Mouse (Mus musculus) right cerebral cortex, adult 2 months (tissue): ENCODE results near the gene Nlgn3.
"Not testable (repeated sequence)": the region's sequence is repeated elsewhere in the genome, so short reads cannot be mapped to it uniquely, and the experiment has no call there.

Source experiments
- DNase-seq, 2 experiments: peaks; one replicate each; pipeline ENCODE4 v3.0.0; 2021 to 2022; ENCODE audit warnings: low spot score in 2 of 2

Gene Nlgn3

GRCm38 (mm10) chrX:101300427-101301030 lies 1.6 kb downstream of the Nlgn3 start:
- no peak for DNase-seq

DNA sequence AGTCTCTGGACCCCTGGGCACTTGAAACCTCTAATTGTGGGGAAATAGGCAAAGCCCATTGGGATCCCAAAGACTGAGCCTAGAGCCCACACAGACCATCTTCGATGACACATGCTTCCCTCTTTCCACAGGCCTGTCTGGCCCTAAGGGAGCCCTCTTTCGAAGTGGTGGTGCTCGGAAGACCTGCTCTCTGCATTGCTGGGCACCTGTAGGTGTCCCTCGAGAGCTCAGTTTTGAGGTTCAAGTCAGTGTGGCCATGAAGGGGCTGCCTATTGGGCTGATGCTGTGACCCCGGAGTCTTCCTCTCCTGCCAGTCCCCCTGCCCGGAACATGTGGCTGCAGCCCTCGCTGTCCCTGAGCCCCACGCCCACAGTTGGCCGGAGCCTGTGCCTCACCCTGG lies 2.7 kb downstream of the Nlgn3 start:
- DNase-seq = no peak

DNA sequence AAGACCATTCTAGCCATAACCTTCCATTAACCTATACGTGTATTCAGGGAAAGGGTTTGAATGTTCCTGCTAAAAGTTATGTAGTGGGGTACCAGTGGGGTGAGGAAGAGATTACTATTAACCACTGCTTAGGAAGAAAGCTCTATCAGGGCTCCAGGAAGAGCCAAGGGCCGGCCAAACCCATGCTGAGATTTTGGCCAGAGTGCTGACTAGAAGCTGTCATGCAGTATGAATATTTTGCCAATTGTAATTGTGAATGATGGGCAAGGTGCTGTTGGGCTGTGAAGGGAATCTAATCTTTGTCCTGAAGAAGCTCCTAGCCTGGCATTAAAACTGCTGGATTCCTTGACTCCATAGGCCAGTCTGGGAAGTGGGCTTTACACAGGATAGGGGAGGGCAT lies 5.7 kb downstream of the Nlgn3 start:
- DNase-seq = no peak

DNA sequence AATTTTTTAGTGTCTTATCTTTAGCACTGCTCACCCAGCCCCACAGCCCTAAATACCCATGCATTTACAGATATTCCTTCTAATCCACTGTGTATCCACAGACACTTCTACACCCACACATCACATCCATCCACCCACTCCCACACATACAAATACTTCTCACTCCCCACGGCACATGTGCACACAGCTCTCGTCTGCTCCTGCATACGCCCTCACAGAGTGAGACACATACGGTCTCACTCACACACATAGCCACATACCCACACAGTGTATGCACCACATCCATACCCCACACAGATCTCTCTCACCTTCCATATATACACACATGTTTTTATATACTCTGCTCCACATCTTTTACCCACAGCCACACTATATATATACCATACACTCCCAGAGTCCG lies 10.3 kb downstream of the Nlgn3 start:
- DNase-seq = peak; percentile 48 to 55

DNA sequence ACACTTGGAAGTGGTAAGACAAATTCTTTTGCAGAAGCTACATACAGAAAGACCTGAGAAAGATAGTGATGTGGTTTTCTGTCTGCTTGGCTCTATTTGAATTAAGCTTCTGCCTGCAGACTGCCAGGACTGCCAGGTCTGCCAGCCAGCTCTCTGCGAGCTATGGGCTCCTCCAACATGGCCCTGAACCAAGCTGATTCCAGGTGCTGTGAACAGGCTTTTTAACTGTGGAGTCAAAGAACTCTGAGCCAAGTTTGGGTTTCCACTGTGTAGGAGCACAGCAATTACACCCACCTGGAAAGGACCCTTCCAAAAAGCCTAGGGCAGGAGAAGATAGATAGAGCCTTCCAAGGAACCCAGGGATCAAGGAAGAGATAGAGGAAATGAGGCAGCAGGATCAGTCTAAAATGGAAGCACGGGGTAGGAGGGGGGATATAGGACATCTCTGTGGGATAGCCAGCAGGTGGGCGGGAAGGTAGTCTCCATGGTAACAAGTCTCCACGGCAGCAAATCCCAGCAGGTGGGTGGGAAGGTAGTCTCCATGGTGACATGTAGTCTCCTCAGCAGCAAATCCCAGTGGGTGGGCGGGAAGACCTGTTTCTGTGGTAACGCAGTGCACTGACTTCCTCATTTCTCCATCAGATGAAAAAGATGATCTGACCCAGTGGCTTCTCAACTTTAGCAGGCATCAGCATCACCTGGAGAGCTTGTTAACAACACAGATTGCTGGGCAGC lies 14.8 kb downstream of the Nlgn3 start:
- DNase-seq = peak; percentile 81 to 86

GRCm38 (mm10) chrX:101319775-101320174 lies 20.8 kb downstream of the Nlgn3 start:
- no peak for DNase-seq

DNA sequence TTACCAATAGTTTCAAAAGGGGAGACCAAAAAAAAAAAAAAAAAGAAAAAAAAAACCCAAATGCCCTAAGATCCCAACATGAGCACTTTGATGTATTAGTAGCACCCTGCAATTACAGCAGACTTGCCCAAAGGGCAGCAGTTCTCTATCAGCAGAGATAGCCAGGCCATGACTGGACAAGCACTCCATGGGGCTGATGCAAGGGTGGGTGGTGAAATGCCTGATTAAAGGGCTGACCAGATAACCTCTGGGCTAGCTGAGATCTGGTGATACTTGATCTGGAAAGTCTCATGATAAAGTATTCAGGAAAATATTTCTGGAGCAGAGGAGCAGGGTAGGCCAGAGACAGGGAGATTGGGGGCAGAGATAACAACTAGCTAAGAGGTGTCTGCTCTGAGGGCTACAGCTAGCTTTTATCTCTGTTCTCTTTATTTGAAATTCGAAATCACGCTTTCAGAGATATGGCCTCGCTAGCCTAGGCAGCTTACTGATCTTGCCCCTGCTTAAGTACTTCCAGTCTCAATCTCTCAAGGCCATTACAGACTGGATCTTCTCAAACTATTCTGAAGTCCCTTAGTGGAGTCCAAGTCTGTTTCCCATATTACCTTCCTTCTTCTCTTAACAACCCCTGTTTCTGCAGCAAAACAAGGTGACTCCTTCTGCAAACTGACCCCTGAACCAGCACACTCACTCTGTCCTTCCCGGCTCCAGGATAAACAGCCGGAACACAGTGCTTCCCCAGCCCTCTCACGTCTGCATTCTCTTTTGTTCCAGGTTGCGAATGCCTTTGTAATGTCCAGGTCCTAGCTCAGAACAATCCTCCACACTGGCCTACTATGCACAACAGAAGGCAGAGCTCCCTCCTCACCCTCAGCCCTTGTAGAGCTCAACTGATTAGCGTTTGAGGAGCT lies 27.3 kb downstream of the Nlgn3 start:
- DNase-seq = no peak

GRCm38 (mm10) chrX:101329372-101330028 lies 30.5 kb downstream of the Nlgn3 start:
- DNase-seq = peak; percentile 69 to 70

DNA sequence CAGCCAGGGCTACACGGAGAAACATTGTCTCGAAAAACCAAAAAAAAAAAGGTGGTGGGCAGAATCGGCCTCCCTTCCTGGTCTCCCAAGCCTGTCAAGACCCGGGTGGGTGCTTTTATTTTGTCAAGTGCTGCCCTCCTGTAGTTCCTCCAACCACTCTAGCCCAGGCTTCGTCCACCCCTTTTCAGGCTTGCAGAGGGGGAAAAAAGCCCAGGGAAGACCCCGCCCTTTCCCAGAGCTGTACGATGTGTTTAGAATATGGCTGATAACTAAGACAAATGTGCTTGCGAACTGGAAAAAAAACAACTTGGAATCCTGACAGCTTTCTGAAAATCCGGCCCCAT lies 33.0 kb downstream of the Nlgn3 start:
- DNase-seq = no peak

DNA sequence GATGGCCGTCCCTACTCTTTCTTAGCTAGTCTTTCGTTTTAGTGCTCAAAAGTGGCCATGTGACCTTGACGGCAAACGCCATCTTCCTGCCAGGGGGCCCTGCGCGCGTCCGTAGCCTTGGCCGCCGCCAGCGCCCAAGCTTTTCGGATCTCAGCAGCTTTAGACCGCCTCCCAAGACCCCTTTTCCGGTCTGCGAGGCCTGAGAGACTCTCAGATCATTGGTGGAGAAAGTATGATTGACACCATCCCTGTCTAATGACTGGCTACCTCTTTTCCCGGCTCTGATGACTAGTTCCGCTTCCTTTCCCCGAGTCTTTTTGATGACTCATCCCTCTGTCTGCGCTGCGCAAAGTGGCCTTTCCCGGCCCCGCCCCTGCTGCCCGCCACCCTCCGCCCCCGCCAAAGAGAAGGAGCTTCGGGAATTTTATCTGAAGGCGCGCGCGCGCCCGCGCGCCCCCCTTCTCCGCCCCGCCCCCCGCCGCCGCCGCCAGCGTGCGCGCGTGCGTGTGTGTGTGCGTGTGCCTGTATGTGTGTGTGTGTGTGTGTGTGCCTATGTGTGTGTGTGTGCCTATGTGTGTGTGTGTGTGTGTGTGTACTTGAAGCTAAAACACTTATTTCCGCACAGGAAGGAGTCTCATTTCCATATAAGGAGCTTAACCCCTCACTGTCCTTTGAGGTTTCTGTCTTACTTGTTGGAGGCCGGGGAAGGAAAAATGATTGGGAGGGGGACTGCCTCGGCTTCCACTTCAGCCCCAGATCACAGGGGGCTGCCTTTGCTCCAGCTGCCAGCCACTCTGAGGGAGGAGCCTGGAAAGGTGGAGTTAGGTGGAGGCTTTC lies 33.6 kb downstream of the Nlgn3 start:
- DNase-seq = peak; percentile 79 to 84

GRCm38 (mm10) chrX:101334606-101335005 lies 35.6 kb downstream of the Nlgn3 start:
- DNase-seq = no peak

- DNase-seq = no peak
Measured at GRCm38 (mm10) chrX:101338666-101339065, 39.7 kb downstream of the Nlgn3 start.

DNA sequence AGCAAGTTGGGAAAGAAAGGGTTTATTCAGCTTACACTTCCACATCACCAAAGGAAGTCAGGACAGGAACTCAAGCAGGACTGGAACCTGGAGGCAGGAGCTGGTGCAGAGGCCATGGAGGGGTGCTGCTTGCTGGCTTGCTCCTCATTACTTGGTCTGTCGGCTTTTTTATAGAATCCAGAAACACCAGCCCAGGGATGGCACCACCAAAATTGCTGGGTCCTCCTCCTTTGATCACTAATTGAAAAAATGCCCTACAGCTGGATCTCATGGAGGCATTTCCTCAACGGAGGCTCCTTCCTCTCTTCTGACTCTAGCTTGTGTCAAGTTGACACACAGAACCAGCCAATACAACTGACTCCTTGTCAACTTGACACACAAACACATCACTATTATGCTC lies 43.9 kb downstream of the Nlgn3 start:
- DNase-seq = not testable (repeated sequence)

GRCm38 (mm10) chrX:101345456-101345855 lies 46.5 kb downstream of the Nlgn3 start:
- no peak for DNase-seq

GRCm38 (mm10) chrX:101346475-101346874 lies 47.5 kb downstream of the Nlgn3 start:
- DNase-seq = no peak

DNA sequence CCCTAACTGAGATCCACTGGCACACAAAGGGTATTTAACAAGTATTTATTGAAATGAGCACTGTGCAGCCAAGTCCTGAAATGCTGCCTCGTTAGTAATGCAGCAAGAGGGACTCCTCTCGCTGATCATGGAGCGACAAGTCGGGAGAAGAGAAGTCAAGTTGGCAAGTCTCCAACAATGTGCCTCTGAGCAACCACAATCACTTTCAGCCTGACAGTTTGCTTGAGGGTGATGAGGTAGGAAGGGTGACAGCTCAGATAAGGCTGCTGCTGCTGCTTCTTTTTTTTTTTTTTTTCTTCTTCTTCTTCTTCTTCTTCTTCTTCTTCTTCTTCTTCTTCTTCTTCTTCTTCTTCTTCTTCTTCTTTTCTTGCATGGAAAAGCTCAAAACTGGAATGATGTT lies 52.2 kb downstream of the Nlgn3 start:
- no peak for DNase-seq

GRCm38 (mm10) chrX:101358902-101359301 lies 59.9 kb downstream of the Nlgn3 start:
- DNase-seq = not testable (repeated sequence)

GRCm38 (mm10) chrX:101369001-101369400 lies 70.0 kb downstream of the Nlgn3 start:
- DNase-seq = peak in 1 of 2 experiments; percentile 11

GRCm38 (mm10) chrX:101370573-101370972 lies 71.6 kb downstream of the Nlgn3 start:
- DNase-seq = no peak

DNA sequence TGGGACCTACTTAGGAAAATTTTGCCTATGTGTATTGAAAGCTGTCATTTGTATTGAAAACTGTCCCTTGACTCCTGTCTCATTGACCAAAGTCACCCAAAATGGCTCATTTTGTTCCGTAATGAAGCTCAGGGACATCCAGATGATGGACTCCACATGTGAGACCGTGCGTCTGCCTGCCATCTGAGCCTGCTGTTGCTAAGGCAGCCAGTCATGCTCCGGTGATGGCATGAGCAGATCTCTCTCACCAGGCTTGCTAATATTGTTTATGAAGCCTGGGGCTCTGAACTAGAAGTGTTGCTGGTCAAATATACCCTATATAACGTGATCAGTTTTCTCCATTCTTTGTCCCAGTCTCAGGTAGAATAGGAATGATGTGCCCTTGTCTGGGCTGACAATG lies 74.0 kb downstream of the Nlgn3 start:
- no peak for DNase-seq
